Comparison of ENCODE assay signal across 21 mouse cellular contexts in genomic region chr14:87099380-87100088, GRCm38 (mm10). TPM values are rescaled to one million over a fixed set of nuclear protein-coding genes. Genes with fewer than 3 reads are reported as not detected.
DNase-seq lines count a peak whose midpoint lies in the region; ATAC-seq and TF ChIP-seq lines count a peak whose summit lies in the region.
"Had no signal": no experiment of that assay in that cellular context is flagged by ENCODE, and none has a peak within 500 bp of the region (broad histone marks: within the 10 kb centered on the region; RNA-seq: fewer than 3 reads in every experiment).

No protein-coding gene starts in this region.

- TF ChIP-seq EP300 in MEL (IDR thresholded peaks at IDR 0.05; ENCODE audit: low read depth in 1 of 2, low read length in 2 of 2), result no peak

- ATAC-seq in erythroblast, adult 5-6 weeks (replicated peaks; ENCODE audit: low FRiP score, poor library complexity, severe bottlenecking), result peak; percentile 71; the same call in 1 of the 2 replicates
- peak; percentile 91 for ATAC-seq in liver, embryonic 12.5 days
- ATAC-seq in liver, embryonic 16.5 days (ENCODE audit: low read depth), result peak; percentile 92
- ATAC-seq: forebrain, embryonic 15.5 days; hindbrain, postnatal 0 days had no signal

- DNase-seq in MEL (ENCODE audit: low read depth, low spot score), result peak; percentile 32
- no peak for DNase-seq in adrenal gland, adult 2 months
- no peak for DNase-seq in urinary bladder, postnatal 14 days (ENCODE audit: low spot score)
- no peak for DNase-seq in natural killer cell, adult 2 months (ENCODE audit: low spot score in 2 of 2)
- DNase-seq: adrenal gland, adult 8-10 months; adrenal gland, postnatal 36 days; cerebellum, adult 11-12 months; cerebellum, adult 9-10 months; cerebellum, postnatal 36 days; gastrocnemius, postnatal 10 days; heart, adult 2 months; heart, postnatal 14 days had no signal

- TF ChIP-seq CTCF in MEL (IDR thresholded peaks at IDR 0.05 in 2 of 3, conservative IDR thresholded peaks at IDR 0.05 in 1 of 3; ENCODE audit: control insufficient read depth in 1 of 3, insufficient read depth in 1 of 3, low read depth in 2 of 3, low read length in 3 of 3, poor library complexity in 1 of 3, severe bottlenecking in 1 of 3), result no peak

- H3K9me3 ChIP-seq in MEL (replicated peaks; ENCODE audit: insufficient read depth, low read length), result no peaks in the 10 kb centered on the region
- no peaks in the 10 kb centered on the region for H3K9me3 ChIP-seq in liver, embryonic 12.5 days (replicated peaks)
- H3K9me3 ChIP-seq in liver, embryonic 16.5 days (replicated peaks; ENCODE audit: control insufficient read depth, low read length), result no peaks in the 10 kb centered on the region
- H3K9me3 ChIP-seq: embryonic facial prominence, embryonic 13.5 days; forebrain, embryonic 15.5 days; heart, embryonic 15.5 days; hindbrain, embryonic 13.5 days had no signal

- H3K4me3 ChIP-seq in MEL (ENCODE audit: control insufficient read depth in 1 of 2, insufficient read depth in 1 of 2, low read depth in 2 of 2, low read length in 2 of 2), result no peak overlapping the region
- H3K4me3 ChIP-seq in liver, embryonic 12.5 days, result no peak overlapping the region
- H3K4me3 ChIP-seq in liver, embryonic 16.5 days (ENCODE audit: low read depth, low read length), result no peak overlapping the region
- H3K4me3 ChIP-seq: embryonic facial prominence, embryonic 13.5 days; forebrain, embryonic 15.5 days; heart, adult 2 months; heart, embryonic 15.5 days; hindbrain, embryonic 13.5 days had no signal

- TF ChIP-seq RAD21 in MEL (IDR thresholded peaks at IDR 0.05; ENCODE audit: low read depth, low read length), result no peak

- no peak overlapping the region for H3K9ac ChIP-seq in MEL (ENCODE audit: control insufficient read depth, low read depth, low read length, poor library complexity, severe bottlenecking)
- H3K9ac ChIP-seq in liver, embryonic 12.5 days, result 0 out of 2 replicates have a peak overlapping the region, but pooled peaks have one; percentile 17
- H3K9ac ChIP-seq in liver, embryonic 16.5 days (ENCODE audit: low read depth, low read length), result no peak overlapping the region
- H3K9ac ChIP-seq: embryonic facial prominence, embryonic 13.5 days; forebrain, embryonic 15.5 days; heart, embryonic 15.5 days; hindbrain, embryonic 13.5 days had no signal

- 36% methylated on average over 1 of the region's 1 CpGs for WGBS in liver, embryonic 12.5 days (ENCODE audit: insufficient replicate concordance)
- 30% methylated on average over 1 of the region's 1 CpGs for WGBS in liver, embryonic 16.5 days (ENCODE audit: insufficient replicate concordance)

- peaks cover 0 to 16% of the 10 kb centered on the region in 2 experiments; a peak in 2 of 4 replicates for H3K36me3 ChIP-seq in MEL (ENCODE audit: control insufficient read depth in 1 of 2, insufficient read depth in 2 of 2, low read length in 2 of 2)
- H3K36me3 ChIP-seq in liver, embryonic 12.5 days, result no peaks in the 10 kb centered on the region
- H3K36me3 ChIP-seq in liver, embryonic 16.5 days (ENCODE audit: control insufficient read depth, insufficient read depth), result no peaks in the 10 kb centered on the region
- H3K36me3 ChIP-seq: embryonic facial prominence, embryonic 13.5 days; forebrain, embryonic 15.5 days; heart, embryonic 15.5 days; hindbrain, embryonic 13.5 days had no signal

- H3K27me3 ChIP-seq in MEL (ENCODE audit: control insufficient read depth in 1 of 2, insufficient read depth in 2 of 2, low read length in 2 of 2), result no peaks in the 10 kb centered on the region
- no peaks in the 10 kb centered on the region for H3K27me3 ChIP-seq in liver, embryonic 12.5 days (replicated peaks)
- H3K27me3 ChIP-seq in liver, embryonic 16.5 days (ENCODE audit: control insufficient read depth, insufficient read depth, low read depth, low read length), result no peaks in the 10 kb centered on the region
- H3K27me3 ChIP-seq: embryonic facial prominence, embryonic 13.5 days; forebrain, embryonic 15.5 days; heart, embryonic 15.5 days; hindbrain, embryonic 13.5 days had no signal

- H3K4me1 ChIP-seq in MEL (ENCODE audit: control insufficient read depth in 1 of 2, insufficient read depth in 2 of 2, low read length in 2 of 2), result peaks cover 5 to 6% of the 10 kb centered on the region in 2 experiments; a peak in 2 of 4 replicates
- peaks cover 15% of the 10 kb centered on the region for H3K4me1 ChIP-seq in liver, embryonic 12.5 days
- peaks cover 10% of the 10 kb centered on the region for H3K4me1 ChIP-seq in liver, embryonic 16.5 days (ENCODE audit: control insufficient read depth, low read depth, low read length)
- H3K4me1 ChIP-seq: embryonic facial prominence, embryonic 13.5 days; forebrain, embryonic 15.5 days; heart, embryonic 15.5 days; hindbrain, embryonic 13.5 days had no signal

- TF ChIP-seq POLR2A in MEL (IDR thresholded peaks at IDR 0.05; ENCODE audit: control insufficient read depth in 1 of 2, insufficient read depth in 1 of 2, low read depth in 1 of 2, low read length in 2 of 2, poor library complexity in 1 of 2), result no peak

- 0 out of 2 replicates have a peak overlapping the region, but pooled peaks have one; percentile 12 for H3K27ac ChIP-seq in MEL (ENCODE audit: control insufficient read depth, low read depth, low read length)
- H3K27ac ChIP-seq in liver, embryonic 12.5 days, result peak overlapping the region; percentile 77
- H3K27ac ChIP-seq in liver, embryonic 16.5 days (ENCODE audit: low read length), result peak overlapping the region; percentile 75
- H3K27ac ChIP-seq: embryonic facial prominence, embryonic 13.5 days; forebrain, embryonic 15.5 days; heart, adult 2 months; heart, embryonic 15.5 days; hindbrain, embryonic 13.5 days; hindbrain, postnatal 0 days had no signal

- H3K79me2 ChIP-seq in MEL (ENCODE audit: control insufficient read depth, insufficient read depth, low read length, poor library complexity), result no peaks in the 10 kb centered on the region

- peak overlapping the region; percentile 34 for H3K4me2 ChIP-seq in liver, embryonic 12.5 days
- peak overlapping the region; percentile 32; the same call in 1 of the 2 replicates for H3K4me2 ChIP-seq in liver, embryonic 16.5 days (ENCODE audit: low read depth, low read length)
- H3K4me2 ChIP-seq: embryonic facial prominence, embryonic 13.5 days; forebrain, embryonic 15.5 days; heart, embryonic 11.5 days; heart, embryonic 15.5 days; hindbrain, embryonic 13.5 days had no signal

TF ChIP-seq in MEL, 35 proteins besides CTCF, POLR2A, EP300 and RAD21:
- TF ChIP-seq SMC3 (IDR thresholded peaks at IDR 0.05; ENCODE audit: low read depth, low read length) (no peak), NELFE (IDR thresholded peaks at IDR 0.05; ENCODE audit: low read depth, low read length) (no peak), MAZ (IDR thresholded peaks at IDR 0.05; ENCODE audit: low read depth, low read length) (no peak), SIN3A (IDR thresholded peaks at IDR 0.05; ENCODE audit: low read length) (no peak), GATA1 (IDR thresholded peaks at IDR 0.05; ENCODE audit: low read depth, low read length) (0 out of 2 replicates have a peak, but pooled peaks have one; percentile 22)

RNA-seq across cellular contexts. Expression of gene Diaph3, which starts 41.5 kb away (rescaled TPM):
- total RNA-seq in MEL (2012; rRNA removed), result 8.4 and 9.0 TPM in 2 replicates
- 10 to 100 TPM in 1 of 2 experiments, not detected in 1; 11.9 TPM for polyA plus RNA-seq in MEL (2012; ENCODE audit: insufficient read depth in 1 of 2, insufficient read length in 2 of 2, low read depth in 1 of 2, low replicate concordance in 2 of 2, missing spikeins in 1 of 2)
- 44.7 and 58.8 TPM in 2 replicates for total RNA-seq in erythroblast, adult 5-6 weeks (2015; ENCODE audit: low replicate concordance)
- 129 and 132 TPM in 2 replicates for total RNA-seq in erythroblast, adult 5-6 weeks (2017; ENCODE audit: low replicate concordance)
- polyA plus RNA-seq in liver, embryonic 12.5 days (2016; fragmentation: Nextera tagmentation; extraction: Ambion mirVana), result 19.8 and 22.0 TPM in 2 replicates
- polyA plus RNA-seq in liver, embryonic 16.5 days (2015; fragmentation: Nextera tagmentation; extraction: Ambion mirVana), result 15.2 and 15.4 TPM in 2 replicates
- total RNA-seq in adrenal gland, adult 2 months (2021), result 1 to 10 TPM; 1.6 to 2.4 TPM
- 0.04 TPM in 2 replicates for polyA plus RNA-seq in adrenal gland, adult 2 months (2012; rRNA removed)

Comparison
In these comparisons a context has a peak if more than half of its experiments do, and no peak if none do; other contexts are left out.
1. H3K27ac ChIP-seq: peak in every context shown above with its lines; median percentile 77 in liver, embryonic 12.5 days; 75 in liver, embryonic 16.5 days; 12 in MEL.
2. RNA of gene Diaph3, which starts 41.5 kb away (polyA plus RNA-seq): 19.8 to 22.0 TPM in liver, embryonic 12.5 days, 15.2 to 15.4 TPM in liver, embryonic 16.5 days and 11.9 TPM in MEL; 0.04 TPM in adrenal gland, adult 2 months; every median in the first group is over 10 times any median in the second.
3. Peak in every context shown above with its lines, with median percentiles within 50 percentile points of each other: ATAC-seq.